Mouse (Mus musculus): ENCODE data around the gene Dnah2. TPM values are rescaled to one million over a fixed set of nuclear protein-coding genes. Genes with fewer than 3 reads are reported as not detected.

Dnah2 gene
- polyA plus RNA-seq, 1 experiment from 2014 or later = 0.17 TPM

DNA sequence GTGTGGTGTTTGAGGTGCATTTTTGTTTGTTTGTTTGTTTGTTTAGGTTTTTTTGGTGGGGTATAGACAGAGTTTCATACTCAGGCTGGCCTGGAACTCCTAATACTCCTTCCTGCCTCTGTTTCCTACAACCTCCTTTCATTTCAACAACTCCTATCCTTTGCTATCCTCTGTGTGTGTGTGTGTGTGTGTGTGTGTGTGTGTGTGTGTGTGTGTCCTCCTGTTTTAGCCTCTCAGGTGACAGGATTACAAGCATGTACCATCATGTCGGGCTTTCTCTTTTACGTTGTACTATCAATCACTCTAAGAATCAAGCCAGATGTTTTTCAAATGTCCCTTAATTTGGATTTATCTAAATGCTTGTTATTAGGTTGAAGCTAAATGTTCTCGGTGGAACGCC is 22.3 kb downstream of the Dnah2 start:
- no peak overlapping the region for H3K4me3 ChIP-seq (ENCODE audit: low read length)
- whole genome bisulfite sequencing = 60% methylated on average over 4 of the region's 4 CpGs
- no peaks in the 10 kb centered on the region for H3K27me3 ChIP-seq (ENCODE audit: control insufficient read depth, insufficient read depth, low read length)
- H3K9me3 ChIP-seq (replicated peaks; ENCODE audit: control insufficient read depth, low read length) = no peaks in the 10 kb centered on the region
- no peaks in the 10 kb centered on the region for H3K4me1 ChIP-seq (ENCODE audit: control insufficient read depth, insufficient read depth, low read length)
- ATAC-seq (replicated peaks; ENCODE audit: extremely low read depth, insufficient read depth, low FRiP score) = no peak
- H3K27ac ChIP-seq (ENCODE audit: low read length) = no peak overlapping the region
- peak overlapping the region; percentile 62 for H3K9ac ChIP-seq (ENCODE audit: low read length)
- no peaks in the 10 kb centered on the region for H3K36me3 ChIP-seq (ENCODE audit: control insufficient read depth, insufficient read depth)
- H3K4me2 ChIP-seq (ENCODE audit: low read depth, low read length) = peak overlapping the region; percentile 68

DNA sequence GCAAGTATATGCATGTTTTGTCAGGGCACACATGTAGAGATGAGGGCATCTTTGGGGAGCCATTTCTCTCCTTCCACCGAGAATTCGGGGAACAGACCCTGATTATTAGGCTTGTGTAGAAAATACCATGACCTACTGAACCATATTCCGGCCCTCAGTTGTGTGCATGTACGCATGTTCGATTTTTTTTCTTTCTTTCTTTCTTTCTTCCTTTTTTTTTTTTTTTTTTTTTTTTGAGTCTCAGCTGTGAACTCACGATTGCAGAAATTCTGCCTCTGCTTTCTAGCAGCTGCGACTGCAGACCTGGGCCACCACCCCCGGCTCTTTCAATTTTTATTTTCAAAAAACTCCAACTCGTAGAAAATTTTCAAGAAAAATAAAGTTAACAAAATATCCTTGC is 23.2 kb downstream of the Dnah2 start:
- H3K36me3 ChIP-seq (ENCODE audit: control insufficient read depth, insufficient read depth) = no peaks in the 10 kb centered on the region
- ATAC-seq (replicated peaks; ENCODE audit: extremely low read depth, insufficient read depth, low FRiP score) = no peak
- no peak overlapping the region for H3K4me3 ChIP-seq (ENCODE audit: low read length)
- 87% methylated on average over 9 of the region's 9 CpGs for WGBS
- H3K27ac ChIP-seq (ENCODE audit: low read length) = no peak overlapping the region
- H3K4me1 ChIP-seq (ENCODE audit: control insufficient read depth, insufficient read depth, low read length) = no peaks in the 10 kb centered on the region
- no peaks in the 10 kb centered on the region for H3K9me3 ChIP-seq (replicated peaks; ENCODE audit: control insufficient read depth, low read length)
- H3K4me2 ChIP-seq (ENCODE audit: low read depth, low read length) = no peak overlapping the region
- H3K9ac ChIP-seq (ENCODE audit: low read length) = no peak overlapping the region
- H3K27me3 ChIP-seq (ENCODE audit: control insufficient read depth, insufficient read depth, low read length) = no peaks in the 10 kb centered on the region

DNA sequence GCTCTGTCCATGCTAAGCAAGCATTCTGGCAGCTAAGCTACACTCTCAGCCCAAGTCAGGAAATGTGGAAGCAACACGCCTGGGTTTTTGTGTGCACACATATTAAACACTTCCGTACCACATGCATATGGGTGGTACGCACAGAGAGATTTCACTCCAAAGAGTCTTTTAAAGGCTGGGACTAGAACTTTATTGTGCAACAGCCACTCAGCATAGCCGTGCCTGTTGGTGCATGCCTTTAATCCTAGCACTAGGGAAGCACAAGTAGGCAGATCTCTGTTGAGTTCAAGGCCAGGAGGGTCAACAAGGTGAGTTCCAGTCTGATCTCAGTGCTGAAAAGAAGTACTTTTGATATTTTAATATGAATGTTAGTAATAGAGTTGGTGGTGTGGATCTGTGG is 25.3 kb downstream of the Dnah2 start:
- ATAC-seq (replicated peaks; ENCODE audit: extremely low read depth, insufficient read depth, low FRiP score) = no peak
- WGBS = 85% methylated on average over 4 of the region's 4 CpGs
- Histone ChIP-seq H3K36me3 (ENCODE audit: control insufficient read depth, insufficient read depth) (no peaks in the 10 kb centered on the region), H3K27ac (ENCODE audit: low read length) (no peak overlapping the region), H3K9me3 (replicated peaks; ENCODE audit: control insufficient read depth, low read length) (no peaks in the 10 kb centered on the region), H3K27me3 (ENCODE audit: control insufficient read depth, insufficient read depth, low read length) (no peaks in the 10 kb centered on the region), H3K4me3 (ENCODE audit: low read length) (no peak overlapping the region), H3K4me2 (ENCODE audit: low read depth, low read length) (no peak overlapping the region), H3K4me1 (ENCODE audit: control insufficient read depth, insufficient read depth, low read length) (peaks cover 5% of the 10 kb centered on the region), H3K9ac (ENCODE audit: low read length) (no peak overlapping the region)

DNA sequence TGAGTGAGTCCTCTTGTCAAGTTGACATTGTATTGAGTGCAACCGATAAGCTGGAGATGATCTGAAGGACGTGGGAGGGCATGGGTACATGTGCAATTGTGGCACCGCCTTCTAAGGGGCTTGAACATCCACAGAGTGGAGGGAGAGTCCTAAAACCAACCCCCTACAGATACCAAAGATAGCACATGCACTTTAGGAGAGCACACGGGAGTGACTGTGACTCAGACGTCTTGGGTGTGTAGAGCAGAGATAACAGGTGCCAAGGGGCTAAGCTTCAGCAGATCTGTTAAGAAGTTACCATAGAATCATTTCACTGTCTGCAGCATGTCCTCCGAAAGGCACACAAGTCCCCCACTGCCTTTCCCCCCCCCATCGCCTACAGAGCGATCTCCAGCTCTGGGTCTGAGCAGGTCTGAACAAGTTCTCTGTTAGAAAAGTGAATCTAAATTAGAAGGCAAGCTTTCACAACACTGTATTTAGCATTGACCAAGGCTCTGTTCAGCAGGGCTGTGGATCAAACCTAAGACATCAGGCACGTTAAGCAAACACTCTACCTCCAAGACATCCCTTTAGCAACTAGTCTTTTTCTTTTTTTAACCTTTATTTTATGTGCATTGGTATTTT is 27.3 kb downstream of the Dnah2 start:
- Histone ChIP-seq H3K4me3 (ENCODE audit: low read length) (no peak overlapping the region), H3K9me3 (replicated peaks; ENCODE audit: control insufficient read depth, low read length) (no peaks in the 10 kb centered on the region), H3K36me3 (ENCODE audit: control insufficient read depth, insufficient read depth) (no peaks in the 10 kb centered on the region), H3K4me1 (ENCODE audit: control insufficient read depth, insufficient read depth, low read length) (peaks cover 5% of the 10 kb centered on the region), H3K27me3 (ENCODE audit: control insufficient read depth, insufficient read depth, low read length) (no peaks in the 10 kb centered on the region), H3K4me2 (ENCODE audit: low read depth, low read length) (no peak overlapping the region), H3K9ac (ENCODE audit: low read length) (no peak overlapping the region), H3K27ac (ENCODE audit: low read length) (no peak overlapping the region)
- no peak for ATAC-seq (replicated peaks; ENCODE audit: extremely low read depth, insufficient read depth, low FRiP score)
- WGBS = 72% methylated on average over 9 of the region's 9 CpGs

DNA sequence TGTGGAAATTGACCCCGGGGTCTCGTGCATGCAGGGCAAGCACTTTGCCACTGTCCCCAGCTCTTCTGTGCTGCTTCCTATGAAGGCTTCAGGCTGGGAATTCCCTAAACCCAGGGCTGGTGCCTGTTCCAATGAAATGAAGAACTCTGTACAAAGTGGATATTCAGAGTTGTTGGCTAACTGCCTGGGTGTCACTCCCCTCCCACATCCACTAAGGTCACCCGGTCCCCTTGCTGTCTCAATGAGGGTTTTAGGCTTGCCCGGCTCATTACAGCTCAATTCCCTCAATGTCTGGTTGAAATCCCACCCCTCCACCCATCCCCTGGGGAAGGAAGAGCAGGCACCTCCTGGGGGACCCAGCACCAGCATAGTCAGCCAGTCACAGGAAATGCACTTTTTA is 28.9 kb downstream of the Dnah2 start:
- H3K9ac ChIP-seq (ENCODE audit: low read length) = no peak overlapping the region
- no peak overlapping the region for H3K27ac ChIP-seq (ENCODE audit: low read length)
- 62% methylated on average over 4 of the region's 4 CpGs for WGBS
- ATAC-seq (replicated peaks; ENCODE audit: extremely low read depth, insufficient read depth, low FRiP score) = no peak
- no peaks in the 10 kb centered on the region for H3K36me3 ChIP-seq (ENCODE audit: control insufficient read depth, insufficient read depth)
- H3K27me3 ChIP-seq (ENCODE audit: control insufficient read depth, insufficient read depth, low read length) = no peaks in the 10 kb centered on the region
- H3K9me3 ChIP-seq (replicated peaks; ENCODE audit: control insufficient read depth, low read length) = no peaks in the 10 kb centered on the region
- no peak overlapping the region for H3K4me3 ChIP-seq (ENCODE audit: low read length)
- H3K4me2 ChIP-seq (ENCODE audit: low read depth, low read length) = no peak overlapping the region
- H3K4me1 ChIP-seq (ENCODE audit: control insufficient read depth, insufficient read depth, low read length) = peaks cover 5% of the 10 kb centered on the region

DNA sequence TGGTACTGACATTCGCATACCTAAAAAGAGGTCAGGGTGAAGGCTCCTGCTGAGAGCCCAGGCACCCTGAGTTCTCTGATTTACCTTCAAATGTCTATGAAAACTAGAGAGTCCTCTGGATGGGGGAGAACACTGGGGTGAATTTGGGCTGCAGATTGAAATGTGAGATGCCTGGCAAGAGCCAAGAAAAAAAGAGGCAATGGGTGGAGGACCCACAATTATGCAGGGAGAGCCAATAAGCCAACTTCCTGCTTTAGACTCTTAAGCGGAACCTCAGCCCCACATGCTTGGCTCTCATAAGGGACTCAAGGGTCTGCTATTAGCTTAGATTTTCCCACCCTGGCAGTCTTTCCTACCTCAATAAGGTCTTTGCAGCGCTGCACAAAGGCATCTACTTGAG is 32.2 kb downstream of the Dnah2 start:
- Histone ChIP-seq H3K9ac (ENCODE audit: low read length) (no peak overlapping the region), H3K36me3 (ENCODE audit: control insufficient read depth, insufficient read depth) (no peaks in the 10 kb centered on the region), H3K27ac (ENCODE audit: low read length) (no peak overlapping the region), H3K4me2 (ENCODE audit: low read depth, low read length) (no peak overlapping the region), H3K4me1 (ENCODE audit: control insufficient read depth, insufficient read depth, low read length) (peaks cover 6% of the 10 kb centered on the region), H3K4me3 (ENCODE audit: low read length) (no peak overlapping the region), H3K27me3 (ENCODE audit: control insufficient read depth, insufficient read depth, low read length) (no peaks in the 10 kb centered on the region), H3K9me3 (replicated peaks; ENCODE audit: control insufficient read depth, low read length) (no peaks in the 10 kb centered on the region)
- 65% methylated on average over 3 of the region's 3 CpGs for WGBS
- no peak for ATAC-seq (replicated peaks; ENCODE audit: extremely low read depth, insufficient read depth, low FRiP score)

DNA sequence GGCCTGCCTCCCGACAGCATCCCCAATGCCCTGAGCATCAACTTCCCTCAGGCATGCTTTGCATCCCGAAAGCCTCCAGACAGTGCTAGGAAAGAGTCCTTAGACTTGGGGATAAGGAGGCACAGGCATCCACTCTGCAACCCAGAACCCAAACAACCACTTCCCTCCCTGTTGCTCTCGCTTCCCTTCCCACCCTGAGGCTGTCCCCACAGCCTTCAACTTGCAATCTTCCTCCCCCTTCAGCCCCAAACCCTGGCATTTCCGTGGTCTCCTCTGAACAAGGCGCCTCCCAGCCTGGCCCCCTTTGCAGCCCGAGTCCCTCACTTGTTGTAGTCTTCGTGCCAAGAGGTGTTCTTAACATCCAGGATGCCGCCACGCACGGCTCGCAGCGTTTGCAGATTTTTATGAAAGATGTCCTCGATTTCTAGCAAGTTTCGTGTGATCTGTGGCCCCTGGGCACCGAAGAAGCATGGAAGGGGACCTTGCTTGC is 32.7 kb downstream of the Dnah2 start:
- no peak overlapping the region for H3K9ac ChIP-seq (ENCODE audit: low read length)
- H3K9me3 ChIP-seq (replicated peaks; ENCODE audit: control insufficient read depth, low read length) = no peaks in the 10 kb centered on the region
- H3K27ac ChIP-seq (ENCODE audit: low read length) = no peak overlapping the region
- no peak overlapping the region for H3K4me3 ChIP-seq (ENCODE audit: low read length)
- peaks cover 10% of the 10 kb centered on the region for H3K4me1 ChIP-seq (ENCODE audit: control insufficient read depth, insufficient read depth, low read length)
- WGBS = 56% methylated on average over 15 of the region's 15 CpGs
- no peak for ATAC-seq (replicated peaks; ENCODE audit: extremely low read depth, insufficient read depth, low FRiP score)
- no peaks in the 10 kb centered on the region for H3K36me3 ChIP-seq (ENCODE audit: control insufficient read depth, insufficient read depth)
- no peak overlapping the region for H3K4me2 ChIP-seq (ENCODE audit: low read depth, low read length)
- no peaks in the 10 kb centered on the region for H3K27me3 ChIP-seq (ENCODE audit: control insufficient read depth, insufficient read depth, low read length)

DNA sequence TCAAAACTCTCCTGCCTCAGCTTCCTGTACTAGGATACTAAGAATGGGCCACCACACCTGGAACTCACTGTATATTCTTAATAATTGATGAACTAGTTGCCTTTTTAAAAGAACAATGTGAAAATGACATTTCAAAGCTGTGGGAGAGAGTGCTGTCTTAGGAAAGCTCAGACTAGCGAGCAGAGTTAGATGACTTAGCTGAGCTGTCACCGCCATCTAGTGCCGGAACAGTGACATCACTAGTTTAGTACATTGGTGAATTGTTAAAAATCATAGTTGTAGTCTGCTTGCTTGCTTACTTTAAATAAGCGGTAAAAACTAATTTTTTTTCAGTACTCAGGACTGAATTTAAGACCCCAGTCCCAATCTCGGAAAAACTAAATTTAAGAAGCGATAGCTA is 35.1 kb downstream of the Dnah2 start:
- H3K9ac ChIP-seq (ENCODE audit: low read length) = no peak overlapping the region
- no peak overlapping the region for H3K4me2 ChIP-seq (ENCODE audit: low read depth, low read length)
- H3K27ac ChIP-seq (ENCODE audit: low read length) = no peak overlapping the region
- 0 out of 2 replicates have a peak, but pooled peaks have one; percentile 71 for ATAC-seq (replicated peaks; ENCODE audit: extremely low read depth, insufficient read depth, low FRiP score)
- H3K36me3 ChIP-seq (ENCODE audit: control insufficient read depth, insufficient read depth) = no peaks in the 10 kb centered on the region
- no peaks in the 10 kb centered on the region for H3K27me3 ChIP-seq (ENCODE audit: control insufficient read depth, insufficient read depth, low read length)
- H3K4me3 ChIP-seq (ENCODE audit: low read length) = no peak overlapping the region
- WGBS = 6% methylated on average over 6 of the region's 6 CpGs
- no peaks in the 10 kb centered on the region for H3K9me3 ChIP-seq (replicated peaks; ENCODE audit: control insufficient read depth, low read length)
- H3K4me1 ChIP-seq (ENCODE audit: control insufficient read depth, insufficient read depth, low read length) = peaks cover 11% of the 10 kb centered on the region

DNA sequence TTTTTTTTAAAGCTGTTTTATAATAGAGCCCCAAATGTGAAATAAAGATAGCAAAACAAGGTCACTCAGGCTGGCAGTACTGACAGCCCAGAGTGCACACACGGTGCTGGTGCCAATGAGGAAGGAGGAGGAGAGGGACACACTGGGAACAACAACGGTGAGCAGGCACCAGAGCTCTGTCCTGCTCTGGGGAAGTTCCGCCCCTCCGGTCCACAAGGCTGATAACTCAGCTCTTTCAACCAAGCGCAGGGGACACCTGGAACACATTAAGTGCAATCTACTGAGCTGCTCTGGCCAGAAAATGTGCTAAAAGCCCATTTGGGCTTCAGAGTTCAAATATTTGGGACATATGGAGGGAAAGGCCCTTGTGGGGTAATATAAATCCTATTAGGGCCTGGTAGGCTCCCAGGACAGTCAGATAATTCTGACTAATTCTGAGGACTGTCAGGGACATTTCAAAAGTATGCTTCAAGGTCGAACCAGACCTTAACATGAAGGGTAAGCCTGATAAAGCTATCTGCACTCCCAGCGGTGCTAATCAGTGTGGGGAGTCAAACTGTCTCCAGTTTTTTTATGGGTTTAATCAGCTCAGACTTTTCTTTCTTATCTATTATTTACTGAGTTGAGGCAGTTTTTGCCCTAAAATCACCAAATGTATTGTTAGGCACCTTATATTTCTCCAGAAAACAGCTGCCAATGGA is 38.0 kb downstream of the Dnah2 start:
- Histone ChIP-seq H3K9ac (ENCODE audit: low read length) (0 out of 2 replicates have a peak overlapping the region, but pooled peaks have one; percentile 25), H3K9me3 (replicated peaks; ENCODE audit: control insufficient read depth, low read length) (no peaks in the 10 kb centered on the region), H3K36me3 (ENCODE audit: control insufficient read depth, insufficient read depth) (no peaks in the 10 kb centered on the region), H3K4me1 (ENCODE audit: control insufficient read depth, insufficient read depth, low read length) (peaks cover 11% of the 10 kb centered on the region), H3K4me2 (ENCODE audit: low read depth, low read length) (no peak overlapping the region), H3K4me3 (ENCODE audit: low read length) (no peak overlapping the region), H3K27me3 (ENCODE audit: control insufficient read depth, insufficient read depth, low read length) (no peaks in the 10 kb centered on the region), H3K27ac (ENCODE audit: low read length) (peak overlapping the region; percentile 77)
- peak; percentile 69 for ATAC-seq (replicated peaks; ENCODE audit: extremely low read depth, insufficient read depth, low FRiP score)
- 15% methylated on average over 7 of the region's 7 CpGs for WGBS
